Mouse (Mus musculus) midbrain, embryonic 12.5 days (tissue): ENCODE results near the gene Fxyd1. TPM values are rescaled to one million over a fixed set of nuclear protein-coding genes. Genes with fewer than 3 reads are reported as not detected.

Experiments used
- ATAC-seq: fragments of 200-750 bp; cut with Nextera tagmentation; 2 replicates; pipeline ENCODE4 v1.8.0; 2017; ENCODE audit warnings: low read depth, moderate TSS enrichment, moderate library complexity; ENCODE audit not compliant: low FRiP score
- H3K27ac ChIP-seq: fragments of 300-500 bp; sonication (generic); replicated peaks from 2 replicates; pipeline ENCODE4 v1.5.1; 2016; ENCODE audit warnings: mild to moderate bottlenecking
- H3K27me3 ChIP-seq: fragments of 300-500 bp; sonication (generic); 2 replicates; pipeline ENCODE4 v1.6.1; 2016; ENCODE audit warnings: mild to moderate bottlenecking
- H3K36me3 ChIP-seq: fragments of 300-500 bp; sonication (generic); 2 replicates; pipeline ENCODE4 v1.6.1; 2016
- H3K4me1 ChIP-seq: fragments of 300-500 bp; sonication (generic); 2 replicates; pipeline ENCODE4 v1.6.1; 2016
- H3K4me2 ChIP-seq: fragments of 300-500 bp; sonication (generic); replicated peaks from 2 replicates; pipeline ENCODE4 v1.6.1; 2016; ENCODE audit warnings: mild to moderate bottlenecking, moderate library complexity
- H3K4me3 ChIP-seq: fragments of 300-500 bp; sonication (generic); 2 replicates; pipeline ENCODE4 v1.5.1; 2016; ENCODE audit warnings: mild to moderate bottlenecking
- H3K9ac ChIP-seq: fragments of 300-500 bp; sonication (generic); replicated peaks from 2 replicates; pipeline ENCODE4 v1.6.1; 2016; ENCODE audit warnings: mild to moderate bottlenecking, moderate library complexity
- H3K9me3 ChIP-seq: fragments of 300-500 bp; sonication (generic); 2 replicates; pipeline ENCODE4 v1.6.1; 2016; ENCODE audit warnings: mild to moderate bottlenecking
- WGBS: fragments of 180-500 bp; shearing (Covaris S2); methylation state at CpG from one replicate; pipeline ENCODE4 v1.1.7; 2016; 5-methylcytosine and 5-hydroxymethylcytosine counted together
- polyA plus RNA-seq: library from polyadenylated mRNA; unstranded; fragments of >200 nt; fragmentation: Nextera tagmentation; extraction: Ambion mirVana; gene quantifications from 2 replicates; pipeline ENCODE4 v1.2.1, GENCODE M21; 2016

Fxyd1 gene
- polyA plus RNA-seq, 1 experiment from 2014 or later, result 8.9 TPM

DNA sequence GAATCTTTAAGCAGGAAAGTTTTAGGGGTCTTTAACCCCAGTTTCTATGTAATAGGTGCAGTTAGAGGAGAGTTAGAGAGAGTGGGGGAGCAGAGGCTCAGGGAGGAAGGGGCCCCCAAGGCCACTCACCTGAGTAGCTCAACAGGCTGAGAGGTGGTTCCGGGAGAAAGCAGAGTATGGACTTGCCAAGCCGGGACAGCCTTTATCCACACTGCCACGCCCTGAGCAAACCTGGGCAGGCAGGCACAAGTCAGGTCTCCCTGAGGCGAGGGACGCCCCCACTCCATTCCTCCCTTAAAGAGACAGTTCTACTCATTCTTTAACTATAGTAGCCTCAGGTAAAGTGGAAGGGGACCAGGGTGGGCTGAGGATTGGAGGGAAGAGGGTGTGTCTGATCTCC lies 19.5 kb upstream of the Fxyd1 start, which contains the start of gene Fxyd3:
Fxyd3 (minus strand) TSS at position 213 of the 400 bp plus-strand sequence.
- no peak within 1 kb of the TSS for H3K27ac ChIP-seq
- H3K4me3 ChIP-seq, result no peak within 1 kb of the TSS
- no peaks in the 10 kb centered on the region for H3K4me1 ChIP-seq
- no peaks in the 10 kb centered on the region for H3K36me3 ChIP-seq
- H3K27me3 ChIP-seq, result no peaks in the 10 kb centered on the region
- WGBS, result 65% methylated on average over 5 of the region's 5 CpGs
- no peak for ATAC-seq
- H3K9me3 ChIP-seq, result no peaks in the 10 kb centered on the region
- H3K4me2 ChIP-seq, result no peak within 1 kb of the TSS
- H3K9ac ChIP-seq, result no peak within 1 kb of the TSS

GRCm38 (mm10) chr7:31074713-31075069 lies 17.7 kb upstream of the Fxyd1 start:
- no peak overlapping the region for H3K27ac ChIP-seq
- WGBS, result 74% methylated on average over 5 of the region's 5 CpGs

DNA sequence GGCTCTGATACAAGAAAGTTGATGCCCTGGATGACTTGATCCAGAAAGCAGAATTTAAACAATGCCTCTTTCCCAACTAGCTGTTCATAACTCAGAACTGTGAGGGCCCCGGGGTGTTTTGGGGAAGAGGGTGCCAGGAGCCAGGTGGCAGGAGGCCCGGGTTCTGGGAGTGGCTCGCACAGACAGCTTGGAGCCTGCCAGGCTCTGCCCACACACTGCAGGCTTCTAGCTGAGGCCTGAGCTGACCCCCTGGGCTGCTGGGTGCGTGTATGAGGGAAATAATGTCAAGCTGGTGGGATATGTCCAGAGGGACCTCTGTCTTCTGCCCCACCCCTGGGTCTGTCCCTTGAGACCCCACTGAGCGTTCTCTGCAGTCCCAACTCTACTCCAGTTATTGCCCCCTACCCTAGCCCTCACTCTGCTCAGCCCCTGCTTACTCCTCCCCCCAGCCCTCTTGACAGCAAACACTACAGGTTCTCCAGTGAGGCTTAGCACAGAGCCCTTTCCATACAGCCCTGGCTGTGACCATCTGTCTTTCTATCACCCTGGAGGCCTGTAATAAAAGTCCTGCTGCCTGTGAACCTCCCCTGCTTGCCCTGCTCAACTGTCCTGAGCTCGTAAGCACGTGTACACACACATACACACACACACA lies 17.2 kb upstream of the Fxyd1 start:
- Histone ChIP-seq H3K27me3 (no peaks in the 10 kb centered on the region), H3K4me1 (no peaks in the 10 kb centered on the region), H3K9me3 (no peaks in the 10 kb centered on the region), H3K9ac (no peak overlapping the region), H3K4me3 (no peak overlapping the region), H3K4me2 (no peak overlapping the region), H3K36me3 (no peaks in the 10 kb centered on the region), H3K27ac (no peak overlapping the region)
- no peak for ATAC-seq
- 68% methylated on average over 7 of the region's 7 CpGs for WGBS

More at GRCm38 (mm10) chr7:31074713-31075069, 17.7 kb upstream of the Fxyd1 start:
- Histone ChIP-seq H3K27me3 (no peaks in the 10 kb centered on the region), H3K9me3 (no peaks in the 10 kb centered on the region), H3K4me2 (no peak overlapping the region), H3K36me3 (no peaks in the 10 kb centered on the region), H3K4me1 (no peaks in the 10 kb centered on the region), H3K4me3 (no peak overlapping the region), H3K9ac (no peak overlapping the region)
- no peak for ATAC-seq

DNA sequence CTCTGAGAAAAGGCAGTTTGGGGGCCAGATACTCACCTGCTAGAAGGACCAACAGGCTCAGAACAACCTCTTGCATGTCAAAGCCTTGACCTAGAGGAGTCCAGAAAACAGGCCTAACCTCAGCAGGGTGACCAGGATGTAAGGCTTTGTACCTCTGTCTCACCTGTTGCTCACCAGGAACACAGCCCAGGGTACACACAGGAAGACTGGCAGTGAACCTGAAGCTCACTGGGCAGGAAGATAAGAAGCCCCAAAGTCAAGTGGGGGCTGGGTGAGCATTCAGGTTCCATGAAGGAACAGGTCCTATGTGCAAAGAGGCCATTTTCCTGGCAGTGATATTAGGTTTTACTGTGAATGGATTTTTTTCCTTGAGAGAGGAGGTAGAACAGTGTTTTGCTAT lies 16.5 kb upstream of the Fxyd1 start:
- H3K4me1 ChIP-seq, result no peaks in the 10 kb centered on the region
- no peaks in the 10 kb centered on the region for H3K27me3 ChIP-seq
- no peaks in the 10 kb centered on the region for H3K36me3 ChIP-seq
- H3K9ac ChIP-seq, result no peak overlapping the region
- ATAC-seq, result no peak
- H3K27ac ChIP-seq, result no peak overlapping the region
- no peak overlapping the region for H3K4me2 ChIP-seq
- no peaks in the 10 kb centered on the region for H3K9me3 ChIP-seq
- H3K4me3 ChIP-seq, result no peak overlapping the region

DNA sequence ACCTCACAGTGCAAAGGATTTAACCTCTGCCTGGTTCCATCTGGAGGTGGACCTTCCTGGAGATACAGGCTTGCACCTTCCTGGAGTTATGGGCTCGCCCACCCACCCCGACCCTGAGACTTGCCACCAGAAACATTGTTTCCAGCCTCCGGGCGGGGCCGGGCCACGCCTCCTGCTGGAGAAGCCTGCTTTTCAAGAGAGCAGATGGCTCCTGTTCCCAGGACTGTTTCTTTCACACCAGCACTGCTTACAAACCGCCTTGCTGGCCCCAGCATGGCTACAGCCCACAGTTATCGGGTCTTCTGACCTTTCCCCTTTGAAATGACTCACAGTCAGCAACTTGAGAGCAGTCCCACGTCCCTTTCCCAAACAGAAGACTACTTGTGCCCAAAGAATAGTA lies 15.3 kb upstream of the Fxyd1 start:
- no peaks in the 10 kb centered on the region for H3K36me3 ChIP-seq
- H3K27me3 ChIP-seq, result no peaks in the 10 kb centered on the region
- 60% methylated on average over 9 of the region's 9 CpGs for WGBS
- H3K9ac ChIP-seq, result no peak overlapping the region
- no peak for ATAC-seq
- no peak overlapping the region for H3K4me2 ChIP-seq
- H3K27ac ChIP-seq, result no peak overlapping the region
- no peaks in the 10 kb centered on the region for H3K9me3 ChIP-seq
- no peak overlapping the region for H3K4me3 ChIP-seq
- no peaks in the 10 kb centered on the region for H3K4me1 ChIP-seq

- H3K9me3 ChIP-seq, result no peaks in the 10 kb centered on the region
- H3K4me2 ChIP-seq, result no peak overlapping the region
- H3K4me1 ChIP-seq, result no peaks in the 10 kb centered on the region
- H3K36me3 ChIP-seq, result no peaks in the 10 kb centered on the region
- no peak overlapping the region for H3K9ac ChIP-seq
- no peaks in the 10 kb centered on the region for H3K27me3 ChIP-seq
- no peak for ATAC-seq
- no peak overlapping the region for H3K4me3 ChIP-seq
- H3K27ac ChIP-seq, result no peak overlapping the region
- WGBS, result 83% methylated on average over 6 of the region's 6 CpGs
These were observed 13.3 kb upstream of the Fxyd1 start for GRCm38 (mm10) chr7:31070324-31070723.

DNA sequence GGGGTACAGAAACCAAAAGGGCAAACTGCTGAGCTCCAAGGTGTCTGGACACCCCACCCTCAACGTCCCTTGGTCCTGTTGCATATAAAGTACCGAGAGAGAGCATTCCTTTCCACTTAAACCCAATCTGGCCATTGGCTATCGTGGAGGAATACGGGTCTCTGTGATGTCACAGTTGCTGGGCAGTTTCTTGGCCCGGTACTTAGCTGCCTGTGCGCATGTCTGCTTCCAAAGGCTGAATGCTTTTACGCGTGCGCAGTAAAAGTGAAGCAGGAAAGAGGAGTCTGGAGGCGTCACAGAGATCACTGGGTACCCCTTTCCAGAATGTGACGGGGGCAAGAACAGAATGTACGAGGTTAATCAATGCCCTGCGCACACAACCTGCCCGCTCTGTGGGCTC lies 12.5 kb upstream of the Fxyd1 start:
- no peak overlapping the region for H3K9ac ChIP-seq
- no peak overlapping the region for H3K4me3 ChIP-seq
- no peaks in the 10 kb centered on the region for H3K9me3 ChIP-seq
- no peak for ATAC-seq
- H3K27me3 ChIP-seq, result no peaks in the 10 kb centered on the region
- H3K27ac ChIP-seq, result no peak overlapping the region
- H3K4me1 ChIP-seq, result no peaks in the 10 kb centered on the region
- 89% methylated on average over 14 of the region's 14 CpGs for WGBS
- H3K36me3 ChIP-seq, result no peaks in the 10 kb centered on the region
- no peak overlapping the region for H3K4me2 ChIP-seq

- Histone ChIP-seq H3K9ac (no peak overlapping the region), H3K4me2 (no peak overlapping the region), H3K4me1 (no peaks in the 10 kb centered on the region), H3K36me3 (no peaks in the 10 kb centered on the region), H3K27ac (no peak overlapping the region), H3K4me3 (no peak overlapping the region), H3K9me3 (no peaks in the 10 kb centered on the region), H3K27me3 (no peaks in the 10 kb centered on the region)
- ATAC-seq, result no peak
- 51% methylated on average over 5 of the region's 5 CpGs for WGBS
These were observed 10.8 kb upstream of the Fxyd1 start for GRCm38 (mm10) chr7:31067836-31068235.

DNA sequence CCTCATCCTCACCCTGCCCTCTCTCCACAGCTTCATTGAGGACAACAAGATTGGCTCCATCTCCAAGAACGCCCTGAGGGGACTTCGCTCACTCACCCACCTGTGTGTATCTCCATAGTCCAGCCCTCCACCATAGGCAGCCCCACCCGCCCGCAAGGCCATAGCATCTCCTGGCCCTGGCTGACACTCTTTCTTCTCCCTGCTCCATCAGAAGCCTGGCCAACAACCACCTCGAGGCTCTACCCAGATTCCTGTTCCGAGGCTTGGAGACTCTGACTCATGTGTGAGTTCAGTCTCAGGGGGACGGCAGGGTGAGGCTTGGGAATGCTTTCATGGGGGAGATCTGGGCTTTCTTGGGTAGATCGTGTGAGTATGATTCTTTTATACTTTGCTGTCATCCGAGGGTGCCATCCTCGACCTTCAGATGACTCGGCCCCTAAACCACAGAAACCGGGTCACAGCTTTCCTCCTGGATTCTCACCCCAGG lies 6.1 kb upstream of the Fxyd1 start:
- no peaks in the 10 kb centered on the region for H3K4me1 ChIP-seq
- ATAC-seq, result no peak
- no peaks in the 10 kb centered on the region for H3K36me3 ChIP-seq
- H3K9me3 ChIP-seq, result no peaks in the 10 kb centered on the region
- H3K27me3 ChIP-seq, result no peaks in the 10 kb centered on the region
- no peak overlapping the region for H3K9ac ChIP-seq
- H3K4me2 ChIP-seq, result no peak overlapping the region
- 89% methylated on average over 12 of the region's 12 CpGs for WGBS
- H3K27ac ChIP-seq, result no peak overlapping the region
- H3K4me3 ChIP-seq, result no peak overlapping the region

DNA sequence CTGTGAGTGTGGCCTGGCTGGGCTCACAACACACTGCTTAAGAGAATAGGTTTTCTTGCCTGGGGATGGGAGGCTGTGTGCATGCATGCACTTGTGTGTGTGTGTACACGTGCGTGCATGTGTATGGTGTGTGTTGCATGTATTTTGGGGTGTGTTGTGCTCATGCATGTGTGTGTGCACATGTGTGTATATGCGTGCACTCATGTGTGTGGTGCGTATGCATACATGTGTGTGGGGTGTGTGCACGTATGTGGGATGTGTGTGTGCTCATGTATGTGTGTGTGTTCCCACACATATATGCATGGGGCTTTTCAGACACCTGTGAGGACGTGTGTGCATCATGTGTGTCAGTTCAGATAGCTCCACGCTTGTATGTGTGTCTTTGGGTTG lies 3.6 kb upstream of the Fxyd1 start:
- no peak overlapping the region for H3K27ac ChIP-seq
- no peak for ATAC-seq
- 87% methylated on average over 7 of the region's 7 CpGs for WGBS
- H3K4me3 ChIP-seq, result no peak overlapping the region
- no peaks in the 10 kb centered on the region for H3K36me3 ChIP-seq
- no peak overlapping the region for H3K9ac ChIP-seq
- peaks cover 2% of the 10 kb centered on the region for H3K4me1 ChIP-seq
- no peaks in the 10 kb centered on the region for H3K9me3 ChIP-seq
- no peak overlapping the region for H3K4me2 ChIP-seq
- H3K27me3 ChIP-seq, result no peaks in the 10 kb centered on the region

GRCm38 (mm10) chr7:31059919-31060620 lies 3.1 kb upstream of the Fxyd1 start:
- 59% methylated on average over 11 of the region's 11 CpGs for WGBS
- Histone ChIP-seq H3K4me3 (no peak overlapping the region), H3K9ac (no peak overlapping the region), H3K4me1 (peaks cover 7% of the 10 kb centered on the region), H3K9me3 (no peaks in the 10 kb centered on the region), H3K36me3 (no peaks in the 10 kb centered on the region), H3K27ac (no peak overlapping the region), H3K4me2 (no peak overlapping the region), H3K27me3 (peaks cover 5% of the 10 kb centered on the region)
- ATAC-seq, result 0 out of 2 replicates have a peak, but pooled peaks have one; percentile 24

GRCm38 (mm10) chr7:31059108-31059507 lies 2.1 kb upstream of the Fxyd1 start, which contains the start of gene Lgi4:
Gene Lgi4 (plus strand): TSS chr7:31059342.
- 2% methylated on average over 2 of the region's 2 CpGs for WGBS
- peak; percentile 79 for ATAC-seq

More at GRCm38 (mm10) chr7:31059108-31059507, 2.1 kb upstream of the Fxyd1 start, which contains the start of gene Lgi4:
- H3K4me2 ChIP-seq, result no peak within 1 kb of the TSS
- H3K4me1 ChIP-seq, result peaks cover 12% of the 10 kb centered on the region
- no peaks in the 10 kb centered on the region for H3K9me3 ChIP-seq
- no peaks in the 10 kb centered on the region for H3K36me3 ChIP-seq
- no peak within 1 kb of the TSS for H3K27ac ChIP-seq
- no peak within 1 kb of the TSS for H3K9ac ChIP-seq
- peaks cover 14% of the 10 kb centered on the region for H3K27me3 ChIP-seq
- no peak within 1 kb of the TSS for H3K4me3 ChIP-seq
